Mouse (Mus musculus): Measurements from ENCODE around the gene Adad2.
A peak's percentile ranks its signal among the peaks of the same experiment; 100 is the strongest.

Gene Adad2

DNA sequence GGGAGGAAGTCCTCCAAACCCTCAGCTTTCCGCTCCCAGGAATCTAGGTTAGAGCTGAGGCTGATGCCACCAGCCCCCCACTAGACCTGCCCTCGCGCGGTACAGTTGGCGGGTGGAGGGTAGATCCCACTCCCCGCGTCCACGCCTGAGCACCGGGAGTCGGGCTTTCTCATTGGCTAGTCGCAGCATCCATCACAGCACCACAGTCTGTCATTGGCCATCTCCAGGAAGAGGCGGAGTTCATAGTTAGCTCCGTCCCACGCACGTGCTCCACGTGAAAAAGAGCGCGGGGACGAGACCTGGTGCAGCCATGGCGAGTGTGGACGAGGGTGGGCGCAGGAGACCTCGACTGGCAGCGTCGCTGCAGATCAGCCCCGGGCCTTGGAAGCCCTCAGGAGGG is at the start of gene Adad2:
Gene Adad2 (plus strand): TSS at position 277 of the 400 bp plus-strand sequence.
- DNase-seq = no peak

- no peak for DNase-seq
These were observed 48.7 kb upstream of the Adad2 start for GRCm38 (mm10) chr8:119563849-119564251.

DNA sequence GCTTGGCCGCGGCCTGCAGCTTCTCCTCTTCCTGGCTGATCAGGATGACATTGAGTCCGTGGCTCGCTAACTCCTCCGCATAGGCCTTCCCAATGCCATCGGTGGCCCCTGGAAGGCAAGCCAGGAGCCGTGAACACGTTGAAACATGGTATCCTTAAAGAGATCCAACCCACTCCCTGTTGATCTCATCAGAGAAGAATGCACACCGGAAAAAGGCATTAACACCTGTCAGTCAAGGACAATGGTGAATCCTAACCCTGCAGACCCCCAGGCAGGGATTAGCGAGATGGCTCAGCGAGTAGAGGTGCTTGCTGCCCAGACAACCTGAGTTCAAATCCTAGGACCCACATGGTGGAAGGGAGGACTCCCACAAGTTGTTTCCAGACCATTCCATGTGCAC is 46.2 kb upstream of the Adad2 start:
- DNase-seq = no peak

DNA sequence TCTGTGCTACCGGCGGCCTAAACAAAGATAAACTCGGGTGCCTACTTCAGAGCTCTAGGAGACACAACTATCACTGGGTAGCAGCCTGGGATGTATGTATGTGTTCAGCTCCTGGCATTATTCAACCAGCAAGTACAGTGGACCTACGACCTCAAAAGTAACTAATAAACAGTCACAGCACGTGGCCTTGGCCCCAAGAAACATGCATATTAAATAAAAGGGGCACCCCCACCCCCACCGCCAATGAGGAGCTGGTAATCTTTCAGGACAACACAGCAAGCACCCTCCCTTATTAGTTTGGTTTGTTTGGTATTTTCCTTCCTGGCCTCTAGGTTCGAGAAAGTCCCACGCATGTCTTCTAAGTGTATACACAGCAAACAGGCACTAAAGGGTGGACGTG is 44.3 kb upstream of the Adad2 start:
- DNase-seq = peak; percentile 33

DNA sequence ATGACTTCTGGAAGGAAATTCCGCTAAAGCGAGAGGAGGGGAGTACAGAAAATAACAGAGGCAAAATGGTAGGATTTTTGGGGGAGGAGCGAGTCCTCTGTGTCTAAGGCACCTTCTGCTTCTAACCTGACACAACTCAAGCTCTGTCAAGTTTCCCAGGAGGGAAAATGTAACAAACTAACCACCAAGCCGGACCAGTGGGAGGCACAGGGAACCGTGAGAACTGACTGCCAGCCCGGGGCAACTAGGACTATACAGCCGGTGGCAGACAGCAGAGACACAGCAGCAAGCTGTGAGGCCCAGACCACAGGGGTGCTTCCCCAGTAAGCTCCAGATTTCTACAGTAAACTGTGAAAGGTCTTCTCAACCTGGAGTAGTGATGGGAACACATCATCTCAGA is 43.6 kb upstream of the Adad2 start:
- no peak for DNase-seq

- DNase-seq = no peak
These were observed 42.7 kb upstream of the Adad2 start for GRCm38 (mm10) chr8:119569881-119570280.

DNA sequence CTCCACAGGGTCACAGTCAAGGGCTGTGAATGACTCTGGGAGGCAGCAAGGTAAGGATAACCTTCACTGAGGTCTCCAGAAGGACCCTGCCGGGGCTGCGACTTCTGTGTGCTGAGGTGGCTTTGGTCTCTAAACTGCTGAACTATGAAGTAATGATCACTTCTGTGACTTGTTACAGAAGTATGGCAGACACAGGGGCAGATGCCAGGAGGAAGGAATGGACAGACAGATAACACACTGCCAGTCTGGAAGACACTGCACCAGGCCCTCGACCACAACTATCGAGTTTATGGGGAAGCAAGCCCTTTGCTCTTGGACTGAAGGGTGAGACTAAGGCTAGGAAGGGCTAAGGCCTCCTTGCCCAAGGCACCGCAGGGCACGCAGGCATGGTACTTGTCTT is 41.4 kb upstream of the Adad2 start:
- DNase-seq = no peak

DNA sequence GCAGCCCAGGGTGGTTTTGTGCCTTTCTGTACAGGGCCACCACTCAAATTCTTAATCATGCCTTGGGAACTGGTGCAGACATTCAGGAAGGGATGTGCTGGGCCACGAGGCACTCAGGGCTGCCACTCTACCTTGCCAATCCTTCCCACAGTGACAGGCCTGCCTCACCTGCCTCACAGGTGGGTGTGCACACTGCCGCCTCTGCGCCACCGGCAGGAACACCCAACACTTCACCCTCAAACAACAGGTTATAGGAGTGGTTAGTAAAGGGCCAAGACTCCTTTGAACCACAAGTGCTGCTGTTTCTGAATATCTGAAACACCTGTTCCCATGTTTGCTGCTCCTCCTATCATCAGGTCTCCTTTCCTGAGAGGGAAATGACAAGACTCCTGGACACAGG is 40.1 kb upstream of the Adad2 start:
- DNase-seq = no peak

DNA sequence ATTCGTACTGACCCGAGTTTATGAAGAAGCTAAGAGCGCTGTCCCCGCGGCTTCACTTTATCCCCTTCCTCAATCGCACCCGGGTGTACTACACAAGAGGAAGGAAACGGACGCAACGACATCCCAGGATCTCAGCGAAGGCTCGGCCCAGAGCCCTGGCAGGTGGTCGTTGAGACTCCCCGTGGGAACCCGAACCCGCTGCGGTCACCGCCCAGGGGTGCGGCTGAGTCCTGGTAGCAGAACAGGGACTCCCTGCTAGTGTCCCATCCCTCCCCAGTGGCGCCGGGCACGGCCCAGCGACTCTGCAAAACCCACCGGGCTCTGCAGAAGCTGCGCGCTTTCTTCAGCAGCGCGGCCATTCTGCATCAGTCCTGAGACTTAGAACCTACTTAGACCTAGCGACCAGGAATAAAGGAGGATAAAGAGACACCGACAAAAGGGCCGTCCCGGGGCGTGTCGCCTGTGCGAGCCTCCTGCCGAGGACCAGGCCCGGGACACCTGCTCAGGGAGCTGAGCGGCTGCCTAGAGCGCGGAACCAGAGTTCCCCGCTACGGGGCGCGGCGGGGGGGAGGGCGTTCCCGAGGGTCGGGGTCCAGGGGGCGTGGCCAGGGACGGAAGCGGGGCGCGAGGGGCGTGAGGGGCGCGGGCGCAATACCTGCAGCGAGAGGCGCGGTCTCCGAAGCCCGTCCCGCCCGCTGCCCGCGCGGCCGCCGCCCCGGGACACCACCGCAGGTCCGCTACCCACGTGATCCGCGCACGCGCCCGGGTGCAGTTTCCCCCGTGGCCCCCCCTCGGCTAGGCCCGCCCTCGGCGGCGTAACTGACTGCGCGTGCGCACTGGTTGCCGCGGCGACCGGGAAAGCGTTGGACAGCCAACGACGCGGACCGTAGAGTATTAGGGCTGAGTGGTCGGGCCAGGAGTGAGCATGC is 37.8 kb upstream of the Adad2 start, which contains the start of the genes Hsdl1 and Dnaaf1:
Gene Hsdl1 (minus strand): TSS at position 747 of the 929 bp plus-strand sequence.
Gene Dnaaf1 (plus strand): TSS at position 799 of the 929 bp plus-strand sequence.
- DNase-seq = peak; percentile 93

DNA sequence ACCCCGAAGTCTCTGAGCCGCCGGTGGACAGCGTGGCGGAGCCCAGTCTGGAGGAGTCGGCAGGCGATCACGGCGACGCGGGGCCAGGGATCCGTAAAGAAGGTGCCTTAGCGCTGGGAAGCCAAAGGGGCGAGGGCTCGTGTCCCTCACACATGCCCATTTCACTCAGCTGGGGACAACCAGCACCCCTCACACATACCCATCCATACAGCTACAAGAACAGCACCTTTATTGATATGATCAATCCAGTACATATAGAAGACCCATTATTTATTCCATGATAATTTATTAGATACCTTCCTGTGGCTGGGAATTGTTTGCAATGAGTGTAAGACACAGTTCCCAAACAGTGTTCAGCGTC is 37.2 kb upstream of the Adad2 start:
- no peak for DNase-seq

- DNase-seq = no peak
These were observed 33.5 kb upstream of the Adad2 start for GRCm38 (mm10) chr8:119579096-119579495.

GRCm38 (mm10) chr8:119580441-119581161 is 31.9 kb upstream of the Adad2 start:
- DNase-seq = no peak

- DNase-seq = no peak
These were observed 26.6 kb upstream of the Adad2 start for GRCm38 (mm10) chr8:119585901-119586300.

- DNase-seq = no peak
These were observed 24.2 kb upstream of the Adad2 start for GRCm38 (mm10) chr8:119588321-119588720.

- DNase-seq = no peak
These were observed 23.7 kb upstream of the Adad2 start for GRCm38 (mm10) chr8:119588844-119589243.

DNA sequence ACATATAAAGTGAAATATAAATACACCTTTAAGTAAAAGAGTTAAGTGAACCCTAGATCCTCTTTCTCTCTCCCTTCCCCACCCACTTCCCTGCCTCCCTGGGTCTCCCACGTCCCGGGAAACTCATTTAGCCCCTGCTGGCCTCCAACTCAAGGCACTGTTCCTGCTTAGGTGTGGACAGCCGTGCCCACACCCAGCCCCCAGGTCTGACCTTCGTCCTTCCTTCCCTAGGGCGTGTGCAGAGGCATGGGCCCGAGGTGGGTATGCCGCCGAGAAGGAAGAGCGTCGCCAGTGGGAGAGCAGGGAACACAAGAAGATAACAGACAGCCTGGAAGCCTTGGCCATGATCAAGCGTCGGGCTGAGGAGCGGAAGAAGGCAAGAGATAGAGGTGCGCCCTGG is 22.2 kb upstream of the Adad2 start:
- DNase-seq = no peak

DNA sequence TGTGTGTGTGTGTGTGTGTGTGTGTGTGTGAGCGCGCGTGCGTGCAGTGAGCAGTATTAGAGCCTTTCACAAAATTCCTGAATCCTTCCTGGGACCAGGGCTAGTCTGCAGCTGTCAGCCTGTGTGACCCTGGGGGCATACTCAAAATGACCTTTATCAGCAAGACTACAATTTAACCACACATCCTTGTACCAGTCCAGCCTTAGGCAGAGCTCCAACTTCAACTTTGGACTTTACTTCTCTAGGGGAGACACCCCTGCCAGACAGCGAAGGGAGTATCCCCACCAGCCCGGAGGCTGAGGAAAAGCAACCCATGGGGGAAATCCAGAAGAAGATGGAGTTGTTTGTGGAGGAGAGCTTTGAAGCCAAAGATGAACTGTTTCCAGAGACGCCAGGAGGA is 21.1 kb upstream of the Adad2 start:
- DNase-seq = peak; percentile 67

- no peak for DNase-seq
These were observed 8.8 kb upstream of the Adad2 start for GRCm38 (mm10) chr8:119603771-119604170.

GRCm38 (mm10) chr8:119604398-119604803 is 8.1 kb upstream of the Adad2 start:
- no peak for DNase-seq

- DNase-seq = peak; percentile 94
These were observed 7.6 kb upstream of the Adad2 start, which contains the start of gene Taf1c for GRCm38 (mm10) chr8:119604996-119605395. TSS of gene Taf1c (minus strand) at chr8:119605222.

GRCm38 (mm10) chr8:119606224-119606623 is 6.3 kb upstream of the Adad2 start:
- DNase-seq = no peak

GRCm38 (mm10) chr8:119615096-119615495 is 2.5 kb downstream of the Adad2 start:
- DNase-seq = no peak

GRCm38 (mm10) chr8:119616358-119616757 is 3.8 kb downstream of the Adad2 start:
- DNase-seq = no peak

DNA sequence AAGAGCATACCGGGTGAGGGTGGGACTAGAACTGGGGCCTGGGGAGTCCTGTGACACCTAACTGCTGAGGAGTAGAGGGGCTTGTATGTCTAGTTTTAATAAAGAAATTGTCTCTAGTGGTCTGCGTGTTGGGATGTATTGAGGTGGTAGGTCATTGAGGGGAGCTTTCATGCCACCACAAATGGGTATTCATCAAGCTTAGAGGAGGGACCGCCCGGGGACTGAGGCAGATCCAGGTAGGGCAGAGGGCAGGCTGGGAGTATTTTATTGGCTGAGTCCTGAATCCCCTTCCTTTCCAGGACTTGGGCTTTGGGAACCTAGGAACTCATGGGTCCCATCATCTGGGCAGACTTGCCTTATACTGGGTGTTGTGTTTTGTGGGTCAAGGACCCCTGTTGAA is 4.3 kb downstream of the Adad2 start:
- DNase-seq = no peak
